Mouse (Mus musculus): ENCODE data around the gene Mpp3.

DNA sequence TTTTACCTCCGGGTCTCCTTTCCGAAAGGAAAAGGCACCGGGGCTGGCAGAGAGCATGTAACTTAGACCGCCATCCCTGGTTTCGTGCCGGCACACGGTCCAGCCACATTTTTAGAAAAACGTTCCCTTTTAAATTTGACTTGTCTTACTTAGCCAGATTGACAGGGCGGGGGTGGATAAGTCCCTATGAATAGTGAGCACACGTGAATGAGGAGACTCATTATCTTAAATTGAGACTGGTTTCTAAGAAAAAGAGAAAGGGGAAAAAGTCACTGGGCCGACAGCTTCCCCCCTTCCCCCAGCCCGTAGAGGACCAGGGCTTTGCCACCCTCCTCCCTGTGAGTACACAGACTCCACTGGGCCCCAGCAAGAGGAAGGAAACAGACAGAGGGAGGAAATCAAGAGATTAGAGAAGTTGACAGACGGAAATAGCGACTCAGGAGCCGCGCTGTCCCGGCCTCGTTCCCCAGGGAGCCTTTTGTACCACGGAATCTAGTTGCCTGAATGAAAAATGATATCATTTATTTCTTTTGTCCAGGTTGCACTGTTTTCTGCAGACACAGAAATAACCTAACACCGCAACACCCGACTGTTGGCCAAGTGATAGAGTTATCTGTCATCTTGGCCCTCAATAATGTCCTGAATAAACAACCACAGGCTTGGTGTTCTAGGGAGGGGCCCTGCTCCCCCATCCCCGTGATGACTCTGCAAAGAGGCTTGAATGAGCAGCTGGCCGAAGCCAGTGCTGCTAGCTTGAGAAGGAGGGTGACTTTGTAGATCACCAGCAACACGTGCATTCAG lies 75.5 kb downstream of the Mpp3 start:
- TF ChIP-seq CTCF (IDR thresholded peaks at IDR 0.05; ENCODE audit: low read depth) (no peak), EP300 (optimal IDR thresholded peaks at IDR 0.05) (no peak)

Data from stomach, postnatal 0 days (tissue).